Mouse (Mus musculus) midbrain, embryonic 13.5 days (tissue): Measurements from ENCODE around the gene Gm11011. TPM values are rescaled to one million over a fixed set of nuclear protein-coding genes. Genes with fewer than 3 reads are reported as not detected.
A peak's percentile ranks its signal among the peaks of the same experiment; 100 is the strongest.
"Not testable (repeated sequence)": the region's sequence is repeated elsewhere in the genome, so short reads cannot be mapped to it uniquely, and the experiment has no call there.

ENCODE experiments used
- ATAC-seq: fragments of 200-750 bp; cut with Nextera tagmentation; 2 replicates; pipeline ENCODE4 v1.8.0; 2017; ENCODE audit warnings: mild to moderate bottlenecking, moderate TSS enrichment, moderate library complexity
- H3K27ac ChIP-seq: fragments of 300-500 bp; sonication (generic); 2 replicates; pipeline ENCODE4 v1.5.1; 2015; ENCODE audit warnings: inconsistent platforms, mild to moderate bottlenecking, moderate library complexity
- H3K27me3 ChIP-seq: fragments of 300-500 bp; sonication (generic); 2 replicates; pipeline ENCODE4 v1.6.1; 2015; ENCODE audit warnings: mild to moderate bottlenecking, inconsistent platforms
- H3K36me3 ChIP-seq: fragments of 300-500 bp; sonication (generic); 2 replicates; pipeline ENCODE4 v1.6.1; 2015; ENCODE audit warnings: mild to moderate bottlenecking, inconsistent platforms
- H3K4me1 ChIP-seq: fragments of 300-500 bp; sonication (generic); replicated peaks from 2 replicates; pipeline ENCODE4 v1.6.1; 2015; ENCODE audit warnings: inconsistent platforms
- H3K4me2 ChIP-seq: fragments of 300-500 bp; sonication (generic); replicated peaks from 2 replicates; pipeline ENCODE4 v1.6.1; 2015; ENCODE audit warnings: moderate library complexity, mild to moderate bottlenecking, inconsistent platforms
- H3K4me3 ChIP-seq: fragments of 300-500 bp; sonication (generic); replicated peaks from 2 replicates; pipeline ENCODE4 v1.5.1; 2015; ENCODE audit warnings: mild to moderate bottlenecking, inconsistent platforms
- H3K9ac ChIP-seq: fragments of 300-500 bp; sonication (generic); replicated peaks from 2 replicates; pipeline ENCODE4 v1.6.1; 2015; ENCODE audit warnings: mild to moderate bottlenecking, inconsistent platforms
- H3K9me3 ChIP-seq: fragments of 300-500 bp; sonication (generic); 2 replicates; pipeline ENCODE4 v1.6.1; 2016; ENCODE audit warnings: mild to moderate bottlenecking, inconsistent platforms
- WGBS: fragments of 180-500 bp; shearing (Covaris S2); methylation state at CpG from one replicate; pipeline ENCODE4 v1.1.7; 2015; 5-methylcytosine and 5-hydroxymethylcytosine counted together
- polyA plus RNA-seq: library from polyadenylated mRNA; unstranded; fragments of >200 nt; fragmentation: Nextera tagmentation; extraction: Ambion mirVana; gene quantifications from 2 replicates; pipeline ENCODE4 v1.2.1, GENCODE M21; 2015

Gm11011 gene
- polyA plus RNA-seq, result not detected in 2 replicates

DNA sequence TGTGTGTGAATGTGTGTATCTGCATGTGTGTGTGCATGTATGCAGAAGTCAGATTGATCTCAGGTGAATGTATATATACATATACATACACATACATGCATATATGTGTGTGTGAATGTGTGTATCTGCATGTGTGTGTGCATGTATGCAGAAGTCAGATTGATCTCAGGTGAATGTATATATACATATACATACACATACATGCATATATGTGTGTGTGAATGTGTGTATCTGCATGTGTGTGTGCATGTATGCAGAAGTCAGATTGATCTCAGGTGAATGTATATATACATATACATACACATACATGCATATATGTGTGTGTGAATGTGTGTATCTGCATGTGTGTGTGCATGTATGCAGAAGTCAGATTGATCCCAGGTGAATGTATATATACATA lies at the start of gene Gm11011:
TSS of gene Gm11011 (minus strand) at position 101 of the 400 bp plus-strand sequence.
- H3K27me3 ChIP-seq, H3K9ac ChIP-seq, H3K4me2 ChIP-seq, H3K4me3 ChIP-seq, H3K36me3 ChIP-seq, ATAC-seq, H3K27ac ChIP-seq, H3K9me3 ChIP-seq: not testable (repeated sequence)
- peaks cover 17% of the 10 kb centered on the region for H3K4me1 ChIP-seq

- no peak for ATAC-seq
- Histone ChIP-seq H3K9ac (no peak overlapping the region), H3K36me3 (no peaks in the 10 kb centered on the region), H3K9me3 (no peaks in the 10 kb centered on the region), H3K4me1 (peaks cover 29% of the 10 kb centered on the region), H3K4me3 (no peak overlapping the region; the same call in 1 of the 2 replicates), H3K27me3 (no peaks in the 10 kb centered on the region), H3K4me2 (peak overlapping the region; percentile 96), H3K27ac (no peak overlapping the region)
- 88% methylated on average over 4 of the region's 4 CpGs for WGBS
These were observed 48.9 kb upstream of the Gm11011 start for GRCm38 (mm10) chr2:169636414-169636813.

DNA sequence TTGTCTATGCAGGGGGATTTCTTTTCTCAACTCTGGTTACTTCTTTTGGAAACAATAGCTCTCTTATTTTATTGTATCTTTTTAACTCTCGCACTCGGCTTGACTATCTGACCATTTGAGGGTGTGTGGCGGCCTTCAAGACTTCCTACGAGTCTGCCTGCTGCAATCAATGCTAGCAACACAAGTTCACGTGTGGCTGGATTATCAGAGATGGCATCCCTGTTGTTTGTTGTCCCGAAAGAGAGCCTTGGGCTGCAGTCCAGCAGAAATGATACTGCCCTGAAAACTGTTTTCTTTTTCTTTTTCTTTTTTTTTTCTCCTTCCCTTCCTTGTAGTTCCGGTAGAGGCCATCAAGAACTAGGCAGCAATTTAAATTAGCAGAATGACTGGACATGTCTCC lies 47.9 kb upstream of the Gm11011 start:
- Histone ChIP-seq H3K4me3 (peak overlapping the region; percentile 74), H3K4me1 (peaks cover 29% of the 10 kb centered on the region), H3K27ac (no peak overlapping the region), H3K9ac (no peak overlapping the region), H3K27me3 (no peaks in the 10 kb centered on the region), H3K9me3 (no peaks in the 10 kb centered on the region), H3K36me3 (no peaks in the 10 kb centered on the region), H3K4me2 (peak overlapping the region; percentile 96)
- 48% methylated on average over 7 of the region's 7 CpGs for WGBS
- no peak for ATAC-seq

GRCm38 (mm10) chr2:169634619-169635382 lies 47.3 kb upstream of the Gm11011 start:
- WGBS, result 63% methylated on average over 17 of the region's 17 CpGs
- Histone ChIP-seq H3K27ac (no peak overlapping the region), H3K4me3 (peak overlapping the region; percentile 74), H3K4me1 (peaks cover 29% of the 10 kb centered on the region), H3K27me3 (no peaks in the 10 kb centered on the region), H3K4me2 (peak overlapping the region; percentile 96), H3K36me3 (no peaks in the 10 kb centered on the region), H3K9ac (no peak overlapping the region), H3K9me3 (no peaks in the 10 kb centered on the region)
- no peak for ATAC-seq

DNA sequence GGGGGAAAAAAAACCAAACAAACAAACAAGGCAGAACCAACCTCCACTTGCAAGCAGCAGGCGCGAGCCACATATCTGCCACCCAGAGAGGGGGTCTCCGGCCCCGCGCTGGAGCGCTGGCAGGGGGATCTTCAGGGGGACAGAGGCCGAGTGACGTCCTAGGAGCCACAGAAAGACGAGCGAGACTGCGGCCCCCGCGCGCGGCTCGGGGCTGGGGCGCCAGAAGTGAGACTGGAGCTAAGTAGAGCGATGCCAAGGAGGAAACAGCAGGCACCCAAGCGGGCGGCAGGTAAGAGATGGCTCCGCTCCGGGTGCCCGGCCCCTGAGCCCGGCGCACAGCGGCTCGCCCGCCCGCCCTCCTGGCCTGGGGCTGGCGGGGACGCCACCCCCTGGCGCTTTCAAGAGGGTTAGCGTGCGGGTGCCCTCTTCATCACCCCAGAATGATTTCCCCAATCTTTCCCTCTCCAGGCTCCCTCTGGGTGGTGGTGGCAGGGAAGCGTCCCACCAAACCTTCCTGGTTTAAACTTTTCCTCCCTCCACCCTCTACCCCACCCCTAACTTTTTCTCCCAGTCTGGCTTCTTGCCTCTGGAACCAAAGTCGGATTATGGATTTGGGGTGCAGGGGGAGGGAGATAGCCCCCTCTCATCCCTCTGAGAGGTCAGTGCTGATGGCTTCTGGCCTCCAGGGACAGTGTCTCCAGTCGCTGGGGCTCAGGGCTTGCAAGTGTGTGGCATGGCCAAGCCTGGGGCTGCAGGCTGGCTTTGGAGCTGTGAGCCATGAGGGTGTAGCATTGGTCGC lies 46.1 kb upstream of the Gm11011 start:
- H3K27ac ChIP-seq, result peak overlapping the region; percentile 64
- peak overlapping the region; percentile 96 for H3K4me2 ChIP-seq
- ATAC-seq, result peak; percentile 38
- H3K4me1 ChIP-seq, result peaks cover 29% of the 10 kb centered on the region
- no peaks in the 10 kb centered on the region for H3K36me3 ChIP-seq
- WGBS, result under 1% methylated on average over 38 of the region's 38 CpGs
- H3K27me3 ChIP-seq, result no peaks in the 10 kb centered on the region
- H3K9ac ChIP-seq, result peak overlapping the region; percentile 85
- peak overlapping the region; percentile 74 for H3K4me3 ChIP-seq
- H3K9me3 ChIP-seq, result no peaks in the 10 kb centered on the region

DNA sequence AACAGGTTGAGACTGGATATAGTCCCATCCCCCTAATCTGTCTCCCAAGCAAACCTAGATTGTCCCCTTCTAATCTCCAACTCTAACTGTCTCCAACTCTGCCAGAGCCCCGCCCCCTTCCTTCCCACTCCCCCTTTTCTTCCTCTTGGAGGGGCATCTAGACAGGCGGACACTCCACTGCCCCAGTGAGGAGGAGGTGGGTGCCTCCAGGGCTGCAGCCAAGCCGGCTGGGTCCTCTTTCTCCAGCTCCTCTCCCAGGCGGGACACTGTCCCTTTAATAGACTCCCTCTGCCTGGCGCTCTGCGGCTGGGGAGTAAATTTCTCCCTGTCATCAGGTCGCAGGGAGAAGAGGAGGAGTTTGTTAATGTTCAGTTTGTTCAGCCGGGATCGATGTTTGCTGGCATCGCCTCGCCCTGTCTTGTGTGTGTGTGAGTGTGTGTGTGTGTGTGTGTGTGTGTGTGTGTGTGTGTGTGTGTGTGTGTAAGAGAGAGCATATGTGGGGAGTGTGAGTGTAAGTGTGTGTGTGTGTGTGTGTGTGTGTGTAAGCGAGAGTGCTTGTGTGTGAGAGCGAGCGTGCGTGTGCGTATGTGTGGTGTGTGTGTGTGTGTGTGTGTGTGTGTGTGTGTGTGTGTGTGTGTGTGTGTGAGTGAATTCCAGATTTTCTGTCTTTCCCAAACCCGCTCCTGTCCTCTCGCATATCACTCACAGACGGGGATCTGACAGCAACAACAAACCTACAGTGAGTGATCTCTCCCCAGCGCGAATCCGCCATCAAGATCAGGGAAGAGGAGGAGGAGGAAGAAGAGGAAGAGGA lies 45.0 kb upstream of the Gm11011 start, which contains the start of gene Tshz2:
TSS of gene Tshz2 (plus strand) at position 676 of the 814 bp plus-strand sequence.
- Histone ChIP-seq H3K36me3 (no peaks in the 10 kb centered on the region), H3K4me2 (peak within 1 kb of the TSS; percentile 96), H3K27ac (peak within 1 kb of the TSS; percentile 64), H3K9me3 (no peaks in the 10 kb centered on the region), H3K4me3 (peak within 1 kb of the TSS; percentile 74), H3K27me3 (no peaks in the 10 kb centered on the region), H3K4me1 (peaks cover 25% of the 10 kb centered on the region), H3K9ac (peak within 1 kb of the TSS; percentile 85)
- peak; percentile 82 for ATAC-seq
- under 1% methylated on average over 19 of the region's 22 CpGs for WGBS

DNA sequence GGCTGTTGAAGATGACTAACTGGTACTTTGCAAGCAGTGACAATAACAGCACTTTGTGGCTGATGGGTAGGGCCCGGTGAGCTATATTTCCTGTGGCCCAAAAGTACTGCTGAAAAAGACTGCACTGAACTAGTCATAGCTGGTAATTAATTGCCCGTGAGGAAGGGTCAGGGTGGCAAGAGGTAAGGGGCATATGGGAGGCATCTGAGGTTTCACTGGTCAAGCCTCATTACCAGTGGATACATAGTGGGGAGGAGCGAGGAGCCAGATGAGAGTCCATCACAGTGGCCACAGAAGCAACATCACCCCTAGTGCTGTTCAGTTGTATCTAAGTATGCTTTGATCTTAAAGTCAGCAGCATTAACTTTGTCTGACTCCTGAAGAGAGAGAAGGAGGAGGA lies 42.5 kb upstream of the Gm11011 start:
- H3K36me3 ChIP-seq, result no peaks in the 10 kb centered on the region
- H3K4me1 ChIP-seq, result peaks cover 19% of the 10 kb centered on the region
- no peak overlapping the region for H3K4me2 ChIP-seq
- H3K4me3 ChIP-seq, result no peak overlapping the region
- no peak overlapping the region for H3K9ac ChIP-seq
- no peaks in the 10 kb centered on the region for H3K27me3 ChIP-seq
- no peak overlapping the region for H3K27ac ChIP-seq
- H3K9me3 ChIP-seq, result no peaks in the 10 kb centered on the region
- no peak for ATAC-seq
- WGBS, result 82% methylated on average over 3 of the region's 3 CpGs

DNA sequence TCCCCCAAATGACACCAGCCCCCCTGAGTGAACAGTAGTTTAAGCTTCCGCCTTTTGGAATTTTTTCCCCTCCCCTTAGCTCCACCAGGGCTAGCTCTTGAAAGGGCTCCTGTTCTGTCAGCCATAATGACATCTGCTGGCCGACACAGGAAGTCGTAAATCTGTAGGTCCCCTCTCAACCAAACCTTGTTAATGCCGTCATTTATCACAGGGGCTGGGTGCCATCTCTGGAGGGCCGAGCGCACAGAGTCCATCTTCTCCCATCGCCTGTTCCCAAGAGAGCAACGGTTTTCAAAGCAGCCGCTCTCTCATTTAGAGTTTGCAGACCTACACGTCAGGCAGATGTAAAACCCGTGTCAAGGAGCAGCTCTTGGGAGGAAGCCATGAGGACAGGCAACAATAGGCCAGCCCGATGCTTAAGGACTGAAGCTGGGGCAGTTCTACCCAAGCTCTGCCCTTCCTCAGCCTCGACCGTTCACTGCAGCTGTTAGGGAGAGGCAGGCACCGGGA lies 33.7 kb upstream of the Gm11011 start:
- ATAC-seq, result peak; percentile 43; the same call in 1 of the 2 replicates
- no peaks in the 10 kb centered on the region for H3K9me3 ChIP-seq
- no peak overlapping the region for H3K9ac ChIP-seq
- no peaks in the 10 kb centered on the region for H3K4me1 ChIP-seq
- no peak overlapping the region for H3K27ac ChIP-seq
- no peak overlapping the region for H3K4me3 ChIP-seq
- whole genome bisulfite sequencing, result 52% methylated on average over 15 of the region's 15 CpGs
- no peaks in the 10 kb centered on the region for H3K27me3 ChIP-seq
- 0 out of 2 replicates have a peak overlapping the region, but pooled peaks have one; percentile 0 for H3K4me2 ChIP-seq
- H3K36me3 ChIP-seq, result no peaks in the 10 kb centered on the region

GRCm38 (mm10) chr2:169615998-169616397 lies 28.5 kb upstream of the Gm11011 start:
- Histone ChIP-seq H3K4me2 (no peak overlapping the region), H3K9ac (no peak overlapping the region), H3K27me3 (no peaks in the 10 kb centered on the region), H3K4me1 (peaks cover 8% of the 10 kb centered on the region), H3K36me3 (no peaks in the 10 kb centered on the region), H3K9me3 (no peaks in the 10 kb centered on the region), H3K27ac (no peak overlapping the region), H3K4me3 (no peak overlapping the region)
- WGBS, result 77% methylated on average over 6 of the region's 6 CpGs
- ATAC-seq, result no peak

DNA sequence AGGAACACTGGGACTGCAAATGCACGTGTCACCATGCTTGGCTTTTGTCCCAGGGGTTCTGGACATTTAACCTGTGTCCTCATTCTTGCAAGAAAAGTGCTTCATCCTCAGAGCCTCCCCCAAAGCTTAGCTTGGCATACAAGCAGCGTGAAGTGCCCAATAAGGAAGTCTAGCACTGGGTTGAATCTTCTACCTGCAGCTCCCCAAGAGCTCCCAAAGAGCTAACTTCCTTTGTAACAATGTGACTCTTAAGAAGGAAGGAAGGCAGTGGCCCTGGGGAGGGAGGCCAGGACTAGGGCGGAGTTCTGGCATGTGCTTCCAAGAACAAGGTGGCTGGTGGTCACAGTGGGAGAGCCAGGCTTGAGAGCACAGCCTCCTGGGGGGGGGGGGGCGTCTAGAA lies 27.1 kb upstream of the Gm11011 start:
- 55% methylated on average over 4 of the region's 4 CpGs for WGBS
- Histone ChIP-seq H3K9ac (no peak overlapping the region), H3K27me3 (no peaks in the 10 kb centered on the region), H3K4me2 (no peak overlapping the region), H3K27ac (no peak overlapping the region), H3K4me1 (peaks cover 8% of the 10 kb centered on the region), H3K4me3 (no peak overlapping the region), H3K36me3 (no peaks in the 10 kb centered on the region), H3K9me3 (no peaks in the 10 kb centered on the region)
- ATAC-seq, result no peak

DNA sequence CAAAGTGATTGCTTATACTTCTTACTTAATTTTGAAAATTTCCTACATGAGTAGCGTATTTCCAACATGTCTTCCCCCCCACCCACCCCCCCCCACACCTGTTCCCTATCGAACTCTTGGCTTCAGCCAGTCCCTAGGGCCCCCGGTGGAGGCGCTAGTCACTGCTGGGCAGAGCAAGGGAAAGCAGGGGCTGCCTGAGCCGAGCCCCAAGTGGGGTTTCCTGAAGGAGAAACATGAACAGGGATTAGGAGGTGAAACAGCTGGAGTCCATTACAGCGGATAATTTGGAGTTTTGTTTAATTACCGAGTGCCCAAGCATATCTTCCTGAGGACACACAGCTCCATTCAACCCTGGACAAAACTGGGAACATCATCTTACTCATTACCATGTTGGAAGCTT lies 24.0 kb upstream of the Gm11011 start:
- Histone ChIP-seq H3K9ac (no peak overlapping the region), H3K4me3 (no peak overlapping the region), H3K9me3 (no peaks in the 10 kb centered on the region), H3K27ac (no peak overlapping the region), H3K4me2 (no peak overlapping the region), H3K4me1 (peaks cover 8% of the 10 kb centered on the region), H3K36me3 (no peaks in the 10 kb centered on the region), H3K27me3 (no peaks in the 10 kb centered on the region)
- WGBS, result 23% methylated on average over 7 of the region's 7 CpGs
- no peak for ATAC-seq
